Mouse (Mus musculus) olfactory bulb, adult 2 months (tissue): Measurements from ENCODE around the gene Nt5dc3. TPM values are rescaled to one million over a fixed set of nuclear protein-coding genes. Genes with fewer than 3 reads are reported as not detected.

ENCODE experiments used
- H3K27ac ChIP-seq: fragments of 200-500 bp; 2 replicates; pipeline ENCODE4 v1.5.1; 2012; ENCODE audit warnings: low read depth, low read length; ENCODE audit not compliant: insufficient read depth
- H3K4me1 ChIP-seq: fragments of 200-500 bp; 2 replicates; pipeline ENCODE4 v1.6.1; 2012; ENCODE audit warnings: low read length; ENCODE audit not compliant: control insufficient read depth, insufficient read depth
- H3K4me3 ChIP-seq: fragments of 200-500 bp; 2 replicates; pipeline ENCODE4 v1.5.1; 2012; ENCODE audit warnings: mild to moderate bottlenecking, low read depth, low read length, moderate library complexity; ENCODE audit not compliant: insufficient read depth
- CTCF ChIP-seq: fragments of 200-500 bp; IDR thresholded peaks from 2 replicates; pipeline ENCODE4 v1.5.1; 2012; ENCODE audit warnings: low read depth, mild to moderate bottlenecking, low read length, moderate library complexity; ENCODE audit not compliant: insufficient read depth
- POLR2A ChIP-seq: fragments of 200-500 bp; IDR thresholded peaks from 2 replicates; pipeline ENCODE4 v1.6.1; 2012; ENCODE audit warnings: mild to moderate bottlenecking, low read depth, low read length, moderate library complexity; ENCODE audit not compliant: insufficient read depth
- WGBS: fragments of 180-500 bp; shearing (Covaris S2); methylation state at CpG from one replicate; pipeline ENCODE4 v1.1.7; 2018; 5-methylcytosine and 5-hydroxymethylcytosine counted together
- polyA plus RNA-seq: library from polyadenylated mRNA; stranded (reverse); fragments of >200 nt; gene quantifications from 2 replicates; pipeline ENCODE4 v1.2.4, GENCODE M21; 2012; ENCODE audit warnings: low replicate concordance; ENCODE audit not compliant: missing spikeins, insufficient read depth, insufficient read length

The Nt5dc3 gene
- polyA plus RNA-seq, 1 experiment = not detected

GRCm38 (mm10) chr10:86880071-86880806 is 101.4 kb downstream of the Nt5dc3 start:
- 70% methylated on average over 5 of the region's 5 CpGs for WGBS
- no peak overlapping the region for H3K4me3 ChIP-seq
- no peak for TF ChIP-seq POLR2A
- TF ChIP-seq CTCF = no peak

GRCm38 (mm10) chr10:86881448-86881847 is 102.6 kb downstream of the Nt5dc3 start:
- TF ChIP-seq CTCF = no peak
- no peak for TF ChIP-seq POLR2A
- Histone ChIP-seq H3K4me1 (no peaks in the 10 kb centered on the region), H3K27ac (no peak overlapping the region), H3K4me3 (no peak overlapping the region)

More at GRCm38 (mm10) chr10:86880071-86880806, 101.4 kb downstream of the Nt5dc3 start:
- Histone ChIP-seq H3K4me1 (no peaks in the 10 kb centered on the region), H3K27ac (no peak overlapping the region)

GRCm38 (mm10) chr10:86886434-86886833 is 107.6 kb downstream of the Nt5dc3 start:
- Histone ChIP-seq H3K27ac (no peak overlapping the region), H3K4me1 (no peaks in the 10 kb centered on the region), H3K4me3 (no peak overlapping the region)
- WGBS = 96% methylated on average over 1 of the region's 1 CpGs
- TF ChIP-seq POLR2A = no peak
- no peak for TF ChIP-seq CTCF

Other genes starting within 250 kb of the Nt5dc3 start
- gene Hsp90b1, start 73.5 kb upstream of the Nt5dc3 start, polyA plus RNA-seq = 189 TPM in 1 of 2 replicates, not detected in the other
- not detected in 2 replicates for gene Ttc41, start 73.2 kb upstream of the Nt5dc3 start, polyA plus RNA-seq
- not detected in 2 replicates for gene Gm49358, start 15.0 kb upstream of the Nt5dc3 start, polyA plus RNA-seq
- not detected in 2 replicates for gene Stab2, start 229.0 kb downstream of the Nt5dc3 start, polyA plus RNA-seq